Mouse (Mus musculus) skeletal muscle tissue, adult 2 months (tissue): ENCODE results near the gene Adamtsl5.
A peak's percentile ranks its signal among the peaks of the same experiment; 100 is the strongest.
"Not testable (repeated sequence)": the region's sequence is repeated elsewhere in the genome, so short reads cannot be mapped to it uniquely, and the experiment has no call there.

Source experiments
- DNase-seq: peaks from one replicate; pipeline ENCODE4 v3.0.0-alpha.2; 2012; ENCODE audit warnings: low read depth, low spot score

Gene Adamtsl5

DNA sequence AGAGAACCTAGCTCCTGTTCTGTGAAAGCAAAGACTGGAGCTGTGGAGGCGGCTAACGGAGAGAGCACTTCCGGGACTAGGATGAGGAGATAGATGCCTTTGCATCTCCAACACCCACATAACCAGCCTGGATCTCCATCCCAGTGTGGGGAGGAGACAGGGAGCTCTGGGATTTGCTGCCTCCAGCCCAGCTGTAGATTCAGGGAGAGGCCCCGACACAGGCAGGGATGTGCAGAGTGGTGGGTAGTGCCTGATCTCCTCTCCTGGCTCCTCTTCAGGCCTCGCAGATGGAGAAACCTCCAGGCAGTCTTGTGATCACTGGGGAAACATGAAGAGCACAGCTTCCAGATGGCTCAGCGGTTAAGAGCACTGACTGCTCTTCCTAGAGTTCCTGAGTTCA is 24.5 kb upstream of the Adamtsl5 start:
- DNase-seq = no peak

GRCm38 (mm10) chr10:80371983-80372382 is 23.8 kb upstream of the Adamtsl5 start:
- DNase-seq = no peak

GRCm38 (mm10) chr10:80371411-80371966 is 23.3 kb upstream of the Adamtsl5 start:
- DNase-seq = no peak

DNA sequence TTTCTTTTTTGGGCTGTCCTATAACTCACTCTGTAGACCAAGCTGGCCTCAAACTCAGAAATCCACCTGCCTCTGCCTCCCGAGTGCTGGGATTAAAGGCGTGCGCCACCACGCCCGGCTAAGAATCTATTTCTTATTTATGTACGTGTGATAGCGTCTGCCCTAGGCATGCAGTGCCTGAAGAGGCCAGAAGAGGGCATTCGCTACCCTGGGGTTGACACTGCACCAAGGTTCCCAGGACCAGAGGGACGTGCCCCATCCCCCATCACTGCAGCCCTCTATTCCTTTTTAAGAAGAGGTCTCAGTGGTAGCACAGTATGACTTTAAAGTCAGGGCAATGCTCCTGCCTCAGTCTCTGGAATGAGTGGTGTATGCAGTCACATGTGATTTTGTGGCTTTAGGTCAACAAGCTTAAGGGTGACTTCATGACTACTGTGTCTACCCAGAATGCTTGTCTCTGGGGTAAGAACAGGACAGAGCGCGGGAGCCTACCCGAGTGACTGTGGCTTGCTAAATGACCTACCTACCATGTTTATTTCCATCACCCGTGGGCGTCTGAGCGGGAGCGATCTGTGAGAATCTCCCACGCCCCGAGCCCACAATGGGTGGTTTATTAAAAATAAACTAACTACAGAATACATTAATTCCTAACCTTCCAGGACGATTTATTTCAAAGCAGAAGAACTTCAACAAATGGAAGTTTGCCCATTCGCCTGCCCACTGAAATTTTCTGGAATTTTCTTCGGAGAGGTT is 22.0 kb upstream of the Adamtsl5 start:
- DNase-seq = no peak

DNA sequence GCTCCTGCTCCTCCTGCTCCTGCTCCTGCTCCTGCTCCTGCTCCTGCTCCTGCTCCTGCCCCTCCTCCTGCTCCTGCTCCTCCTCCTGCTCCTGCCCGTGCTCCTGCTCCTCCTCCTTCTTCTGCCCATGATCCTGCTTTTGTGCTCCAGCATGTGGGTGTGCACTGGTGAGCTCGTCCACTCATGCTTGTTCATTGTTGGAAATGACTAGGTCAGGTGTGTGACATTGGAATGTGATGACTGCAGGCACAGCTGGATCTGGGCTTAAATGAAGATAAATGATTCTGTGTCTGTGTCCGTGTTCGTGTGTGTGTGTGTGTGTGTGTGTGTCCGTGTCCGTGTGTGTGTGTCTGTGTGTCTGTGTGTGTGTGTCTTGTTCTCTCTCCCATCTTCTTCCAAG is 20.2 kb upstream of the Adamtsl5 start:
- DNase-seq = no peak

- DNase-seq = no peak
Measured at GRCm38 (mm10) chr10:80367954-80368353, 19.7 kb upstream of the Adamtsl5 start.

DNA sequence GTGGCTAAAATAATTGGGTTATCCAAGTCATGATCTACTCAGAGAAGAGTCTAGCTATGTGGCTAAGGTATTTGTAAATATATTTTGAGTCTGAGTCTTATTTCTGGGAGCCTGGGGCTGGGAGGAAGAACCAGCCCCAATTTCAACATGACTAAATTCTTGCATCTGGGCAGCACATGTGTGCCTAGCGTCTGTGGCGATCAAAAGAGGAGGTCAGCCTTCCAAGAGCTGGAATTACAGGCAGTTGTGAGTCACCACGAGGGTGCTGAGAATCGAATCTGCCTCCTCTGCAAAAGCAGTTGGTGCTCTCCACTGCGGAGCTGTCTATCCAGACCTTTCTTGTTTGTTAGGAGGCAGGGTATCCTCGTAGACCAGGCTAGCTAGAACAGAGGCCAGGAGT is 17.5 kb upstream of the Adamtsl5 start:
- no peak for DNase-seq

GRCm38 (mm10) chr10:80363734-80364133 is 15.5 kb upstream of the Adamtsl5 start:
- DNase-seq = no peak

- no peak for DNase-seq
Measured at GRCm38 (mm10) chr10:80357994-80358639, 9.9 kb upstream of the Adamtsl5 start.

GRCm38 (mm10) chr10:80357336-80357735 is 9.1 kb upstream of the Adamtsl5 start:
- no peak for DNase-seq

GRCm38 (mm10) chr10:80356737-80357136 is 8.5 kb upstream of the Adamtsl5 start:
- no peak for DNase-seq

DNA sequence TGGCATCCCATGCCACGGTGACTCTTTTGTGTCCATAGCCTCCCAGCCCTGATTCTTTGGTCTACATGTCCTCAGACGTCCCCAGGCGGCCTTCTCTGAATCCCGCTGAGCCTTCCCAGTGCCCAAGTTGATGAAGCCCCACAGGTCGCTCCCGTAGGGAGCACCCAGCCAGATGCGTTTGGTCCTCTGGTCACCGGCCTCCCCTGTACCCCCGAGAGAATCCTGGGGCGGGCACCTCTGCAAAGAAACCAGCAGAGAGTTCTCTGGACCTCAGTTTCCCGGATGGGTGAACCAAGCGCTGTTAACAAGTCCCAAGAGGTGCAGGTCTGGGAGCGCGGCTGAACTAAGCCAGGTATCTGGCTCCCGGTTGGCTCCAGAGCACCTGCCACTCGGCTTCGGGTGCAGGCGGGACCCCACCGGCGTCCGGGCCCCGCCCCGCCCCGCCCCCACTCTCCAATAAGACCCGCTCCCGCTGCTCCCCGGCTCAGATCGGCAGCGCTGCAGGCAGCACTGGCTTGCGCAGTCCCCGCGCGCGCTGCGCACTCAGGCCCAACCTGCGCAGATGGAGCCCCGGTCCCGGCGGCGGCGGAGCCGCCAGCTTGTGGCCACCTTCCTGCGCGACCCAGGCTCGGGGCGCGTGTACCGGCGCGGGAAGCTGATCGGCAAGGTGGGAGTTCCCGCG is 7.9 kb upstream of the Adamtsl5 start, which contains the start of gene Plk5:
Gene Plk5 (plus strand): TSS at position 459 of the 682 bp plus-strand sequence.
- DNase-seq = no peak

- no peak for DNase-seq
Measured at GRCm38 (mm10) chr10:80355431-80355830, 7.2 kb upstream of the Adamtsl5 start.

DNA sequence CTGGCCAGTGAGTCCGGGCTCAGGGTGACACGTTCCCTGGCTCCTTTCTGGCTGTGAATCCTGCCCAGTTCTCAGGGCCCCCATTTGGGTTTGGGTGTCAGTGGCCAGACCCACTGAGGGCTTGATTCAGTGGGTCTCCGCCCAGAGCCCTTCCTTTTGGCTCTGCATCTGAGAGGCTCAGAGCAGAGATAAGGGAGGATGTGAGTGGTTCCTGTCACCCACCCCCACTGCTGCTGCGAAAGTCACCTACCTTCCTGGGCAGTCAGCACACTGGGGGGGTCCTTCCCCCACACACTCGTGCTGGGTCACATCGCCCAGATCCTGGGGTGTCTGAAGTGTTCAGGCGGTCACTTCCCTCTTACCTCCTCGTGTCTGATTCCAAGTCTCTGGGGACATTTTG is 4.5 kb upstream of the Adamtsl5 start:
- no peak for DNase-seq

GRCm38 (mm10) chr10:80351896-80352295 is 3.7 kb upstream of the Adamtsl5 start:
- DNase-seq = no peak

GRCm38 (mm10) chr10:80350292-80350691 is 2.1 kb upstream of the Adamtsl5 start:
- DNase-seq = peak; percentile 71

DNA sequence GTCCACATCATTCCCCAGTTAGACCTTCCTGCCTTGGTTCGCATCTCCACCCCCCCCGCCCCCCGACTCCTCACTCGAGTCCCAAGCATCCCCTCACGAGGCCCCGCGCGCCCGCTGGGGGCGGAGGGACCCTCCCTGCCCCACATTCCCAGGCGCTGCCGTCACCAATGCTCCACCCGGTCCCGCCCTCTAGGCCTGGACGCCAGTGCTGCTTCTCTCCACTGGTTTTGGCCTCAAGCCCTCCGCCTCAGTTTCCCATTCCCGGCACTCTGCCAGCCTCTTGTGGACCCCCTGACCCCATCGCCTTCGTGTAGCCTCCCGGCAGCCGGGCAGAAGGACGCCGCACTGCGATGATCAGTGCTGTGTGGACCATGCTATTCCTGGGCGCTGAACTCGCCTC is 769 bp upstream of the Adamtsl5 start:
- DNase-seq = no peak

DNA sequence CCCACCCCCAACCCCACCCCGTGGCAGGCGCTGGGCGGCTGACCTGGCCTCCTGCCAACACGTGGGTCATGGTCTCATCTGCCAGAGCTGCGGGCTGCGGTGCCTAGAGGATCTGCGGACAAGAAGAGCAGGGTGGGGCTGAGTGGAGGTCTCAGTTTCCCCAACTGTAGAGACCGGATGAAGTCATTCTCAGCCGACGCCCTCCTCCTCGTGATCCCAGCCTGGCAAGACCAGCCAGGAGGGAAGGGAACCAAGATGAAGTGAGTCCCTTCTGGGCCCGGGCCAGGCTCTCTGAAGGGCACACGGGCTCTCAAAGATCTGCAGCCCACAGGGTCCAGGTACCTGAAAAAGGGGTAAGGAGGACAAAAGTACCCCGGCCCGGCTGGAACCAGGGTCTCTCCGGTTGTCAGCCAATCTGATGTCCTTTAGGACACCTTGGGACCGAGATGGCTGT is 671 bp downstream of the Adamtsl5 start:
- DNase-seq = no peak

- not testable (repeated sequence) for DNase-seq
Measured at GRCm38 (mm10) chr10:80345929-80346328, 2.3 kb downstream of the Adamtsl5 start.

DNA sequence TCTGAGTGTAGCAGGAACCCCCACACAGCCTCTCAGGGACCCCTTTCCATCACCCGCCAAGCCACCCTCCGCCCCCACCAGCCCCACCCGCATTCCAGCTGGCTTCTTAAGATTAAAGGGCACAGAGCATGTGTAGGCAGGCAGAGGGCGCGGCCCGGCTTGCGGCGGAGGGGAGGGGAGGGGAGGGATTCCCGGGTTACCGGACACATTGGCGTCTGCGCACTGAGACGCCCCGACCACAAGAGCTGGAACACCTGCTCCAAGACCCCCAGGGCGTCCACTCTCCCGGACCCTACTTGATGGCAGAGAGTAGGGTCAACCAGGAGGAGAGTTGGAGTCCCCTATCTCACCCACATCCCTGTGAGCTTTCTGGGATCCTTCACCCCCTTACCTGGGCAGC is 3.1 kb downstream of the Adamtsl5 start:
- no peak for DNase-seq

GRCm38 (mm10) chr10:80344131-80344661 is 4.0 kb downstream of the Adamtsl5 start:
- DNase-seq = peak; percentile 86

GRCm38 (mm10) chr10:80343425-80343895 is 4.8 kb downstream of the Adamtsl5 start:
- DNase-seq = no peak
